Mouse (Mus musculus) olfactory bulb, adult 2 months (tissue): ENCODE results near the gene Thumpd3.

ENCODE experiments used
- CTCF ChIP-seq: fragments of 200-500 bp; IDR thresholded peaks from 2 replicates; pipeline ENCODE4 v1.5.1; 2012; ENCODE audit warnings: low read depth, mild to moderate bottlenecking, low read length, moderate library complexity; ENCODE audit not compliant: insufficient read depth
- POLR2A ChIP-seq: fragments of 200-500 bp; IDR thresholded peaks from 2 replicates; pipeline ENCODE4 v1.6.1; 2012; ENCODE audit warnings: mild to moderate bottlenecking, low read depth, low read length, moderate library complexity; ENCODE audit not compliant: insufficient read depth

DNA sequence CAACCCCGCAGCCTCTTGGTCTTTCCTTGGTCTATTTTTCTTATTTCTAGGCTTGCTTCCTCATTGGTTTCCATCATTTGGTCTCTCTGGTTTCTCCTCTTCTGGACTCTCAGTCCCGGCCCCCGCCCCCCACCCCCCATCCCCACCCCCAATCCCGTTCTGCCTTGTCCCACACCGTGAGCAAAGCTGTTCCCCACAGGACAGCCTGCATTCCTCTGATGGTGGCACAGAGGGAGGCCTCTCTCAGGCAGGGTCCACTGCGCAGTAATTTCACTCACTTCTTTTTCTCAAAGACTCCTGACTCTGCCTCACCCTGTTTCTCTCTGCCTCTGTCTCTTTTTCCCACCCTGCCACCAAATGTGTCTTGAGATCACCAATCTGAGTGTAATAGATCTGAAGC is 27.9 kb upstream of the Thumpd3 start:
- TF ChIP-seq CTCF (no peak), POLR2A (no peak)
